Mouse (Mus musculus): Measurements from ENCODE around the gene Myg1. TPM values are rescaled to one million over a fixed set of nuclear protein-coding genes. Genes with fewer than 3 reads are reported as not detected.
A peak's percentile ranks its signal among the peaks of the same experiment; 100 is the strongest.

The Myg1 gene
- polyA plus RNA-seq, 1 experiment from 2014 or later, result 66.8 TPM

DNA sequence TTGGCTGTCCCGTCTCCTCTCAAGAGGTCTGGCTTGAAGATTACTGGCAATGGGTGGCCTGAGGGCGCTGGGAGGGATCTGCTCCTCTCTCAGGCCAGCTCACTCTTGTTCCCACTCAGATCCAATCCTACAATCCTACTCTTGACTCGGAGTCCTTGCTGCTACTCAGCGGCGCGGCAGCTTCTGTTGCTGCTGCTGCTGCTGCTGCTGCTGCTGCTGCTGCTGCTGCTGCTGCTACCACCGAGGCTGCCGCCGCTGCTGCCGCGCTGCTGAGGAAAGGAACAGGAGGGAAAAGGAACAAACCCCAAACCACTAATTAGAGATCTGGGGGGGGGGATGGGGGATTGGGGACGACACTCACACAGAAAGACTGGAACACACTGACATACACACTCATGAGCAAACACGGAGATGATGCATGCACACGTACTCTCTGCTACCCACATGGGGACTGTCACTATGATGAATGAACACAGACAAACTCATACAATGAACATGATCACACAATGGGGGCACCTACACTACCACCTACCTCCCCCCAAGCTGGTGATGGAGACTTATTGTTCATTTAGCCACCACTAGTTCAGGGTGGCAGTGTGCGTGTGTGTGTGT is 35.3 kb downstream of the Myg1 start, which contains the start of gene Sp7:
TSS of gene Sp7 (minus strand) at position 450 of the 612 bp plus-strand sequence.
- Histone ChIP-seq H3K9me3 (replicated peaks) (no peaks in the 10 kb centered on the region), H3K9ac (no peak within 1 kb of the TSS), H3K4me2 (peak within 1 kb of the TSS; percentile 42), H3K27ac (no peak within 1 kb of the TSS), H3K36me3 (no peaks in the 10 kb centered on the region), H3K27me3 (replicated peaks) (peaks cover 99% of the 10 kb centered on the region), H3K4me1 (peaks cover 36% of the 10 kb centered on the region), H3K4me3 (peak within 1 kb of the TSS; percentile 7; the same call in 1 of the 2 replicates)
- WGBS (ENCODE audit: insufficient replicate concordance), result 7% methylated on average over 13 of the region's 15 CpGs
- no peak for ATAC-seq

DNA sequence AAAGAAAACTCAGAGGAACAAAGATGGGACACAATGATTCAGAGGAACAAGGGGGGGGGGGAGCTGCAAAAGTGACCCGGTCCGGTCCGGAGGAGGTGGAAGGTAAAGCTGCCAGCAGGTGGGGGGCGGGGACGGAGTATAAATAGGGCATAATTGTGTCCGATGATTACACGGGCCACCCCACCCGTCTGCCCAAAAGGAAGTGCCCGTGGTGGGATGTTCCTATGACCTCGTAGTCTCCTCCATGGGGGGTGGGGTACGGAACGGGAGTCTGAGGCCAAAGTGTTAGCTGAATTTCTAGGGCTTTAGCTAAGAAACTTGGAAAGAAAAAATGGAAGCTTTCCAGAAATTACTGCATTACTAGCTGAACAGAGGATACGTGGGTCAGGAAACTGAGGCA is 38.5 kb downstream of the Myg1 start:
- no peaks in the 10 kb centered on the region for H3K9me3 ChIP-seq (replicated peaks)
- no peak overlapping the region for H3K27ac ChIP-seq
- ATAC-seq, result no peak
- H3K4me2 ChIP-seq, result peak overlapping the region; percentile 13; the same call in 1 of the 2 replicates
- no peak overlapping the region for H3K9ac ChIP-seq
- no peak overlapping the region for H3K4me3 ChIP-seq
- H3K27me3 ChIP-seq (replicated peaks), result peaks cover 91% of the 10 kb centered on the region
- no peaks in the 10 kb centered on the region for H3K36me3 ChIP-seq
- peaks cover 32% of the 10 kb centered on the region for H3K4me1 ChIP-seq
- WGBS (ENCODE audit: insufficient replicate concordance), result 14% methylated on average over 13 of the region's 13 CpGs

DNA sequence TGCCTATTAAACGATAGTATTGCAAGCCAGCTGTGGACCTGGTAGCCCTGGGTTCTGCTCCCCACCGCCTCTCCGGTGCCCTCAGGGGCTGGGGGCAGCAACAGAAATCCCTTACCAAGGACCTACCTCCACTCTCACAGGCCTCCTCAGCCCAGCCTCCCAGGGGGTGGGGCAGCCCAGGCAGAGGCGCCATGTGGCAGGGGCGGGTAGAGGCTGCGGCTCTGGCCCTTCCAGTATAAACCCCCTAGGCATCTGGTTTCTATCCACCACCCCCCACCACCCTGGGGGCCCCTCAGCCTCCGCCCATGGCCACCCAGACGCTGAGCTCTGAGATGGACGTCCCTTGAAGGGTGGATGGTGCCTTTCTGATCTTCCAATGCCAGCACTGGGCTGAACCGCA is 39.2 kb downstream of the Myg1 start:
- 7% methylated on average over 10 of the region's 10 CpGs for WGBS (ENCODE audit: insufficient replicate concordance)
- peaks cover 25% of the 10 kb centered on the region for H3K4me1 ChIP-seq
- no peak overlapping the region for H3K9ac ChIP-seq
- peak overlapping the region; percentile 28 for H3K4me2 ChIP-seq
- no peaks in the 10 kb centered on the region for H3K36me3 ChIP-seq
- peak; percentile 49; the same call in 1 of the 2 replicates for ATAC-seq
- no peak overlapping the region for H3K27ac ChIP-seq
- H3K27me3 ChIP-seq (replicated peaks), result peaks cover 91% of the 10 kb centered on the region
- H3K9me3 ChIP-seq (replicated peaks), result no peaks in the 10 kb centered on the region
- no peak overlapping the region for H3K4me3 ChIP-seq

DNA sequence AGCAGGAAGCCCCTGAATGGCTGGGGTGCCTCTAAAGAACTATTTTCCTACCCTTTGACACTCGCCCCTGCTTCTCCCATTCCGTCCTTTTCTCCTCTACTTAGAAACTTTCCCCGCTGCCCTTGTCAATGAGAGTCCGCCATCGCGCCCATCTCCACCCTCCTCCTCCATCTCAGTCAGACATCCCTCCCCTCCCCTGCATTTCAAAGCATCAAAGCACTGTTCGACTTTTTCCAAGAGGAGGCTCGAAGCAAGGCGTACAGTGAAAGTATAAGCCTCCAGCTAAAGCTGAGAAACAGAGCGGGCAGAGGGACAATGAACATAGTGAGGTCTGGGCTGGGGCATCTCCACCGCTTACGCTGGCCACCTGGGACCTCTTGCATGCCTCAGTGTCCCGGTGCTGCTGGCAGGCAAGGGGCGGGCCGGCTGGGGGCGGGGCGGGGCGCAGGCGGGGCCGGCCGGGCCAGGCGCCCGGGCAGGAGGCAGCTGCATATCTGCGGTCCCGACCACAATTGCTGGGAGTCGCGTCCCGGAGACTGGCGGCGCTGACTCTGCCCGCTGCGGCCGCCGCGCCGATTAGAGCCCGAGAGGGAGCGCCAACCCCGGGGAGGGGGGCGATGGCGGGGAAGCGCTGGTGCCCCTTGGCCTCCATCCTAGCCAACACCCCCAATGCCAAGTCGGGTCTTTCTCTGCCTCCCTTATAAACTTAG is 45.1 kb downstream of the Myg1 start:
- peak overlapping the region; percentile 97 for H3K4me2 ChIP-seq
- H3K4me1 ChIP-seq, result peaks cover 26% of the 10 kb centered on the region
- no peaks in the 10 kb centered on the region for H3K36me3 ChIP-seq
- H3K9me3 ChIP-seq (replicated peaks), result no peaks in the 10 kb centered on the region
- H3K9ac ChIP-seq, result peak overlapping the region; percentile 69
- H3K4me3 ChIP-seq, result peak overlapping the region; percentile 65
- ATAC-seq, result peak; percentile 88
- H3K27ac ChIP-seq, result peak overlapping the region; percentile 67
- peaks cover 44% of the 10 kb centered on the region for H3K27me3 ChIP-seq (replicated peaks)
- 2% methylated on average over 43 of the region's 43 CpGs for WGBS (ENCODE audit: insufficient replicate concordance)

DNA sequence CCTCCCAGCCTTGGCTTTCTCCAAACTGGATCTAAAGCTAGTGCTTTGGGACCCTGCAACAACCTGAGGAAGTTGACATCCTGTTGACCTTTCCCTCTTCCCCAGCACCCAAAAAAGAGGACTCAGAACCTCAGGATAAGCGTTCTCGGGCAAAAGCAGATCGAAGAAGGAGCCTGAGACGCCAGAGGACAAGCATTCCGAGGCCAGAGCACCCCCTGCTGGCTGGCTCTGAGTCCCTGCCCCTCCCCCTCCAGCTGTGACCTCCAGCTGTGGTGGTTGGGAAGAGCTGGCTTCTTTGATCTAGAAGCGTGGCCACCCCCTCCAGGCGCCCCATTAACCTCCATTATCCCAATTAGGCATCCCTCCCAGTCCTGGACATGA is 45.6 kb downstream of the Myg1 start:
- H3K27me3 ChIP-seq (replicated peaks), result peaks cover 39% of the 10 kb centered on the region
- peak overlapping the region; percentile 69 for H3K9ac ChIP-seq
- peak; percentile 80 for ATAC-seq
- 2% methylated on average over 7 of the region's 7 CpGs for WGBS (ENCODE audit: insufficient replicate concordance)
- H3K4me3 ChIP-seq, result peak overlapping the region; percentile 65
- H3K36me3 ChIP-seq, result no peaks in the 10 kb centered on the region
- no peaks in the 10 kb centered on the region for H3K9me3 ChIP-seq (replicated peaks)
- peak overlapping the region; percentile 97 for H3K4me2 ChIP-seq
- peak overlapping the region; percentile 67 for H3K27ac ChIP-seq
- peaks cover 26% of the 10 kb centered on the region for H3K4me1 ChIP-seq

DNA sequence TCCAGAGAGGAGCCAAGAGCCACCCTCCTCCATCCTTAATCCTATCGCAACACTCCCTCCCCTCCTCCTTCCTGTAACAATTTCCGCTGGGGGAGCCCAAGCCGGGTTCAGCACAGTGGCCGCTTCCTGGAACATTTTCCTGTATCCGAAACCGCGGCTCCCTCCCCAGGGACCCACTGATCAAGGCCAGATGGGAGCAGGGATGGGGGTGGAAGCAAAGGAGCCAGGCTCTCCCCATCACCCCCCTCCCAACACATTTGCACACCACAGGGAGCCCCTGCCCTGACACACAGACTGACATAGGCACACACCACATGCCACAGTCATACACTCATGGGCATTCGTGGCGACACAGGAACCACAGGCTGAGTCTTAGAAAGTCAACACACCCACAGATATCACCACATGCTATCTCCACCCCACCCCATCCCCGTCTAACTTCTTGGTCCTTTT is 46.3 kb downstream of the Myg1 start:
- Histone ChIP-seq H3K27ac (no peak overlapping the region), H3K4me1 (peaks cover 26% of the 10 kb centered on the region), H3K9me3 (replicated peaks) (no peaks in the 10 kb centered on the region), H3K4me2 (peak overlapping the region; percentile 97), H3K9ac (peak overlapping the region; percentile 22), H3K36me3 (no peaks in the 10 kb centered on the region), H3K4me3 (peak overlapping the region; percentile 65; the same call in 1 of the 2 replicates), H3K27me3 (replicated peaks) (peaks cover 32% of the 10 kb centered on the region)
- no peak for ATAC-seq
- 6% methylated on average over 10 of the region's 10 CpGs for WGBS (ENCODE audit: insufficient replicate concordance)

DNA sequence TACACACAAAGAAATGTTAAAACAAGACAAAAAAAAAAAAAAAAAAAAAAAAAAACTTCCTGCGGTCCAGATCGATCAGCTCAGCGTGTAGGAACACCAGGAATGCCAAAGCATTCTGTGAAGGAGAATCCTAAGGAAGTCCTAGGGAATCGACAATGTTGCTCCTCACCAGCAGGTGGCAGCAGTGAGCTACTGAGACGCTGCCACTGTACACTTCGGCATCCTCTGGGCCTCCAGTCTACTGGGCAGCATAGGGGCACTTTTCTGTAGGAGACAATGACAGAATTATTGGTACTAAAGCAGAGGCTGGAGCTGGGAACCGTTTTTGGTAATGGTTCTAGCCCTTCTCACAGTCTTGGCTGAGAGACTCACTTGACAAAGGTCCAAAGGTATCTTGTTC is 50.1 kb downstream of the Myg1 start:
- Histone ChIP-seq H3K27me3 (replicated peaks) (peaks cover 5% of the 10 kb centered on the region), H3K4me1 (peaks cover 28% of the 10 kb centered on the region), H3K9me3 (replicated peaks) (no peaks in the 10 kb centered on the region), H3K4me3 (no peak overlapping the region), H3K27ac (no peak overlapping the region), H3K36me3 (no peaks in the 10 kb centered on the region), H3K9ac (no peak overlapping the region), H3K4me2 (no peak overlapping the region)
- peak; percentile 53; the same call in 1 of the 2 replicates for ATAC-seq
- WGBS (ENCODE audit: insufficient replicate concordance), result under 1% methylated on average over 7 of the region's 7 CpGs

DNA sequence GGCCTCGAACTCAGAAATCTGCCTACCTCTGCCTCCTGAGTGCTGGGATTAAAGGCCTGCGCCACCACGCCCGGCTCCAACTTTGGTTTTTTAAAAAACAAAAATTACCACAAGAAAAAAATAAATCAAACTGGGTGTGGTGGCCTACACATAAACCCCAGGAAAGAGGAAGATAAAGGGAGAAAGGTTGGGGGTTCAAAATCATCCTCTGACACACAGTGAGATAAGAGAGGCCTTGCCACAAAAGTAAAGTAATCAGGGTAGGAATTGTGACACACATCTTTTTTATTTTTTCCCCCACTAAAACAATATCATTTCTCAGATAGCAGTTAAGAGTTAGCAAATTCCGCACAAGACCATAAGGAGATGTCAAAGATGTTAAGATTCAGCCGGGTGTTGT is 52.2 kb downstream of the Myg1 start:
- H3K27me3 ChIP-seq (replicated peaks), result peaks cover 5% of the 10 kb centered on the region; the same call in 1 of the 2 replicates
- H3K27ac ChIP-seq, result no peak overlapping the region
- H3K9me3 ChIP-seq (replicated peaks), result no peaks in the 10 kb centered on the region
- peaks cover 13% of the 10 kb centered on the region for H3K4me1 ChIP-seq
- H3K36me3 ChIP-seq, result no peaks in the 10 kb centered on the region
- whole genome bisulfite sequencing (ENCODE audit: insufficient replicate concordance), result 64% methylated on average over 6 of the region's 6 CpGs
- no peak overlapping the region for H3K9ac ChIP-seq
- no peak overlapping the region for H3K4me2 ChIP-seq
- no peak for ATAC-seq
- no peak overlapping the region for H3K4me3 ChIP-seq

DNA sequence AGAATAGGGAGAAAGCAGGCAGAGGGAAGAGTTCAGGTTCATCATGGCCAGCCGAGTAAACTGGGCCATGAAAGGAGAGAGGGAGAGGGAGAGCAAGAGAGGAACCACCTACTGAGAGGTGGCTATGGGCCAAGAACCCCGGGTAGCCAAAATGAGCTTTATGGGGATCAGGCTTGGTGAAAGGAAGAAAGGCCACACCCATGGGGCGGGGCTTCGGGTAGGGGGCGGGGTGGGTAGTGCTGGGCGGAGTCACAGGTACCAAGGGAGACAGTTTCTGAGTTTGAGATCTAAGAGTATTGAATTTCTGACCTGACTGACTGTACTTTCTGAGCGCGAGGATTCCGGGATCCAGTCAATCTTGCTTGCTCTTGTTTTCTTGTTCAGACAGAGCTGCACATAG is 55.1 kb downstream of the Myg1 start:
- no peaks in the 10 kb centered on the region for H3K27me3 ChIP-seq (replicated peaks)
- peak; percentile 40; the same call in 1 of the 2 replicates for ATAC-seq
- H3K4me1 ChIP-seq, result peaks cover 14% of the 10 kb centered on the region
- H3K4me3 ChIP-seq, result no peak overlapping the region
- no peak overlapping the region for H3K9ac ChIP-seq
- H3K4me2 ChIP-seq, result peak overlapping the region; percentile 29; the same call in 1 of the 2 replicates
- H3K9me3 ChIP-seq (replicated peaks), result no peaks in the 10 kb centered on the region
- no peak overlapping the region for H3K27ac ChIP-seq
- 41% methylated on average over 9 of the region's 9 CpGs for WGBS (ENCODE audit: insufficient replicate concordance)
- H3K36me3 ChIP-seq, result no peaks in the 10 kb centered on the region

Other genes starting within 250 kb of the Myg1 start
- 6.4 and 9.2 TPM in 2 replicates for gene Tns2, start 231.3 kb upstream of the Myg1 start, polyA plus RNA-seq (2016; fragmentation: Nextera tagmentation; extraction: Ambion mirVana)
- gene Spryd3, start 195.5 kb upstream of the Myg1 start, polyA plus RNA-seq (2016; fragmentation: Nextera tagmentation; extraction: Ambion mirVana), result 14.9 and 15.0 TPM in 2 replicates
- gene Igfbp6, start 187.3 kb upstream of the Myg1 start, polyA plus RNA-seq (2016; fragmentation: Nextera tagmentation; extraction: Ambion mirVana), result 0.72 and 1.1 TPM in 2 replicates
- gene Soat2, start 181.2 kb upstream of the Myg1 start, polyA plus RNA-seq (2016; fragmentation: Nextera tagmentation; extraction: Ambion mirVana), result 28.3 and 29.8 TPM in 2 replicates
- gene Zfp740, start 128.5 kb upstream of the Myg1 start, polyA plus RNA-seq (2016; fragmentation: Nextera tagmentation; extraction: Ambion mirVana), result 31.2 and 32.0 TPM in 2 replicates
- 21.9 and 26.6 TPM in 2 replicates for gene Csad, start 127.0 kb upstream of the Myg1 start, polyA plus RNA-seq (2016; fragmentation: Nextera tagmentation; extraction: Ambion mirVana)
- 6.4 and 8.9 TPM in 2 replicates for gene Itgb7, start 99.8 kb upstream of the Myg1 start, polyA plus RNA-seq (2016; fragmentation: Nextera tagmentation; extraction: Ambion mirVana)
- gene Rarg, start 74.2 kb upstream of the Myg1 start, polyA plus RNA-seq (2016; fragmentation: Nextera tagmentation; extraction: Ambion mirVana), result 4.4 and 4.9 TPM in 2 replicates
- not detected in 2 replicates for gene Gm9918, start 61.1 kb upstream of the Myg1 start, polyA plus RNA-seq (2016; fragmentation: Nextera tagmentation; extraction: Ambion mirVana)
- gene Mfsd5, start 52.3 kb upstream of the Myg1 start, polyA plus RNA-seq (2016; fragmentation: Nextera tagmentation; extraction: Ambion mirVana), result 40.8 and 41.6 TPM in 2 replicates
- gene Espl1, start 35.4 kb upstream of the Myg1 start, polyA plus RNA-seq (2016; fragmentation: Nextera tagmentation; extraction: Ambion mirVana), result 38.6 and 39.4 TPM in 2 replicates
- gene Pfdn5, start 5.6 kb upstream of the Myg1 start, polyA plus RNA-seq (2016; fragmentation: Nextera tagmentation; extraction: Ambion mirVana), result 150 and 168 TPM in 2 replicates
- 69.7 and 74.7 TPM in 2 replicates for gene Aaas, start 19.1 kb downstream of the Myg1 start, polyA plus RNA-seq (2016; fragmentation: Nextera tagmentation; extraction: Ambion mirVana)
- 0.37 and 0.63 TPM in 2 replicates for gene Sp7, start 35.5 kb downstream of the Myg1 start, polyA plus RNA-seq (2016; fragmentation: Nextera tagmentation; extraction: Ambion mirVana)
- 5.1 and 5.6 TPM in 2 replicates for gene Sp1, start 74.4 kb downstream of the Myg1 start, polyA plus RNA-seq (2016; fragmentation: Nextera tagmentation; extraction: Ambion mirVana)
- gene Amhr2, start 113.7 kb downstream of the Myg1 start, polyA plus RNA-seq (2016; fragmentation: Nextera tagmentation; extraction: Ambion mirVana), result 0.12 and 0.31 TPM in 2 replicates
- gene Prr13, start 127.3 kb downstream of the Myg1 start, polyA plus RNA-seq (2016; fragmentation: Nextera tagmentation; extraction: Ambion mirVana), result 119 and 126 TPM in 2 replicates
- gene Pcbp2, start 138.8 kb downstream of the Myg1 start, polyA plus RNA-seq (2016; fragmentation: Nextera tagmentation; extraction: Ambion mirVana), result 101 and 104 TPM in 2 replicates
- not detected in 2 replicates for gene Gm10337, start 172.0 kb downstream of the Myg1 start, polyA plus RNA-seq (2016; fragmentation: Nextera tagmentation; extraction: Ambion mirVana)
- gene Map3k12, start 185.4 kb downstream of the Myg1 start, polyA plus RNA-seq (2016; fragmentation: Nextera tagmentation; extraction: Ambion mirVana), result 4.2 and 4.5 TPM in 2 replicates
- 63.5 and 66.7 TPM in 2 replicates for gene Tarbp2, start 186.5 kb downstream of the Myg1 start, polyA plus RNA-seq (2016; fragmentation: Nextera tagmentation; extraction: Ambion mirVana)
- gene Npff, start 193.2 kb downstream of the Myg1 start, polyA plus RNA-seq (2016; fragmentation: Nextera tagmentation; extraction: Ambion mirVana), result 1.0 TPM in 2 replicates

Measured in liver, embryonic 12.5 days (tissue).